Mouse (Mus musculus): ENCODE results near the gene 1700086D15Rik. TPM values are rescaled to one million over a fixed set of nuclear protein-coding genes. Genes with fewer than 3 reads are reported as not detected.

The 1700086D15Rik gene
- polyA plus RNA-seq, 1 experiment from 2014 or later, result not detected

DNA sequence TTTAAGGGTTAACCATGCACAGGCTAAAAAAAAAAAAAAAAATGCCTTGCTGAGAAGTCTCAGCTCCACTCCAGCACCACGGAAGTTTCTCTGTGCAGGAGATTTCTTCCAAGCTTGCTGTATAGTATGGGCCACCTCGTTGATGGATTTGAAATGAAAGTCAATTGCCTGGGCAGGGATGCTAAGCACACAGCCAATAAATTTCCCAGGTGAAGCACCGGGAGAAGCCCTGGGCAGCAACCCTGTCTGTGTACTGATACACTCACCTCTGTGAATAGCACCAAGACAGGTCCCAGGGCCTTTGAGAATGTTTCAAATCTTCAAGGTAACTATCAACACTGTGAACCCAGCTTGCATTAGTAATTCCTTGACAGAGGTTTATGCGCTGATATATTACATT is 47.6 kb downstream of the 1700086D15Rik start:
- Histone ChIP-seq H3K9me3 (ENCODE audit: control insufficient read depth, low read length) (no peaks in the 10 kb centered on the region), H3K36me3 (ENCODE audit: control insufficient read depth, insufficient read depth, low read length) (no peaks in the 10 kb centered on the region), H3K9ac (ENCODE audit: low read length) (no peak overlapping the region), H3K4me1 (replicated peaks; ENCODE audit: control insufficient read depth, insufficient read depth) (no peaks in the 10 kb centered on the region), H3K27ac (replicated peaks) (no peak overlapping the region), H3K4me3 (ENCODE audit: low read depth, low read length) (no peak overlapping the region), H3K27me3 (ENCODE audit: control insufficient read depth, insufficient read depth, low read length) (no peaks in the 10 kb centered on the region), H3K4me2 (replicated peaks; ENCODE audit: low read depth) (no peak overlapping the region)
- TF ChIP-seq CTCF (IDR thresholded peaks at IDR 0.05; ENCODE audit: low read depth), result no peak
- no peak for TF ChIP-seq EP300 (optimal IDR thresholded peaks at IDR 0.05)
- WGBS, result 35% methylated on average over 4 of the region's 4 CpGs
- DNase-seq (ENCODE audit: low spot score), result no peak
- no peak for ATAC-seq (ENCODE audit: low FRiP score, low TSS enrichment)

DNA sequence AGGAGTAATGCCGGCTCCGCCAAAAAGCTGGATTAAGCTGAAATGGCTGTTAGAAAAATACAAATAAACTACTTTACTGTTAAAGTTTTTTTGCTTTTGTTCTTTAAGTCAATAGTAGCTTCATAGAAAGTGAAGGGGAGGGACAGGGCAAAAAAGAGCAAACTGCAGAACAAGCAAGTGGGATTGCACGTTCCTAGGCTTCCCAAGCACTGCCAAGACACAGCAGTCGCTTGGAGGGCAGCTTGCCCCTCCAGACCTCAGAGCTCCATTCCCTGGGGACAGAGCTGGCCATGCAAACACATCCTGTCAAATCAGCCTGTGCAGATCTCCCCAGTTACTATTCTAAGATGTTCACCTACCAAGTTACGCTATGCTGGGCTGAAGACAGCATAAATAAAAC is 48.0 kb downstream of the 1700086D15Rik start:
- no peak overlapping the region for H3K27ac ChIP-seq (replicated peaks)
- H3K9ac ChIP-seq (ENCODE audit: low read length), result no peak overlapping the region
- no peaks in the 10 kb centered on the region for H3K4me1 ChIP-seq (replicated peaks; ENCODE audit: control insufficient read depth, insufficient read depth)
- no peaks in the 10 kb centered on the region for H3K27me3 ChIP-seq (ENCODE audit: control insufficient read depth, insufficient read depth, low read length)
- 37% methylated on average over 5 of the region's 5 CpGs for WGBS
- H3K4me3 ChIP-seq (ENCODE audit: low read depth, low read length), result no peak overlapping the region
- TF ChIP-seq CTCF (IDR thresholded peaks at IDR 0.05; ENCODE audit: low read depth) (no peak), EP300 (optimal IDR thresholded peaks at IDR 0.05) (no peak)
- ATAC-seq (ENCODE audit: low FRiP score, low TSS enrichment) (no peak), DNase-seq (ENCODE audit: low spot score) (no peak)
- H3K4me2 ChIP-seq (replicated peaks; ENCODE audit: low read depth), result no peak overlapping the region
- no peaks in the 10 kb centered on the region for H3K36me3 ChIP-seq (ENCODE audit: control insufficient read depth, insufficient read depth, low read length)
- no peaks in the 10 kb centered on the region for H3K9me3 ChIP-seq (ENCODE audit: control insufficient read depth, low read length)

DNA sequence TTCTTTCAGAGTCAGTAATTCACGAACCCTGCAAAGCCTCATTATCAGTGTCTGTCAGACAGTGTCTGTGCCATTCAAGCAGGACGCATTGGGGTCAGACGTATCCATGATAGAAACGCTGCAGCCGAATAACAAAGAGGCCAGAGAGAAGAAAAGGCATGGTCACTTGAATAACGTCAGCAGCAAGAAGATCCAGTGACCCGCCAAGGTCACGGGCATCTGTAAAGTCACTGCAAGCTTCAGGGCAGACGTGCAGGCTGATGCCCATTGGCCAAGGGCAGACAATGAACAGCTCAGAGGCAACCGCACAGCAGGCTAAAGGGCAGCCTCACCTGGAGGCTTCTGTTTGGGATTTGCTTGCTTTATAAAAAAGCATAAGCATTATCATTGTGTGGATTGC is 49.6 kb downstream of the 1700086D15Rik start:
- DNase-seq (ENCODE audit: low spot score) (no peak), ATAC-seq (ENCODE audit: low FRiP score, low TSS enrichment) (no peak)
- Histone ChIP-seq H3K4me2 (replicated peaks; ENCODE audit: low read depth) (no peak overlapping the region), H3K27ac (replicated peaks) (no peak overlapping the region), H3K9ac (ENCODE audit: low read length) (no peak overlapping the region), H3K4me1 (replicated peaks; ENCODE audit: control insufficient read depth, insufficient read depth) (no peaks in the 10 kb centered on the region), H3K27me3 (ENCODE audit: control insufficient read depth, insufficient read depth, low read length) (no peaks in the 10 kb centered on the region), H3K4me3 (ENCODE audit: low read depth, low read length) (no peak overlapping the region), H3K36me3 (ENCODE audit: control insufficient read depth, insufficient read depth, low read length) (no peaks in the 10 kb centered on the region), H3K9me3 (ENCODE audit: control insufficient read depth, low read length) (no peaks in the 10 kb centered on the region)
- WGBS, result 82% methylated on average over 10 of the region's 10 CpGs
- TF ChIP-seq EP300 (optimal IDR thresholded peaks at IDR 0.05), result no peak
- no peak for TF ChIP-seq CTCF (IDR thresholded peaks at IDR 0.05; ENCODE audit: low read depth)

DNA sequence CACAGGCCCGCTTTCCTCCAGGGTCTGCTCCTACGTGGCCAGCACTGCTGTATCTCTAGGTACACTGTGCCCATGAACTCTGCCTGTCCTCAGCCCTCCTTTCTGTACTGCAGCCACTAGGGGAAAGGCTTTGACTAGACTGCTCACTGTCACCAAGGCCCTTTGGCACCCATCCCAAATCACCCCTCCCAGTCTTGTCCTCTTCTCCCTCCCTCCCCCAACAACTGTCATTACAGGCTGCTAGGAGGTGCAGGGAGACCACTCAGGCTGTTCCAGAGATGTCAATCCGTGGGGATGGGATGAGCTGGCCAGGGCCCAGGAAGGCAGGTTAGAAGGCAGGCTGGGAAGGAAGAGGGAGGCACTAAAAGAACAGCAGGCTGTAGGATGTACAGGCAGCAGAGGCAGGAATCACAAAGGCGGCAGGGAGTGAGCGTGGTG is 51.9 kb downstream of the 1700086D15Rik start:
- Histone ChIP-seq H3K4me3 (ENCODE audit: low read depth, low read length) (no peak overlapping the region), H3K36me3 (ENCODE audit: control insufficient read depth, insufficient read depth, low read length) (no peaks in the 10 kb centered on the region), H3K9ac (ENCODE audit: low read length) (no peak overlapping the region), H3K9me3 (ENCODE audit: control insufficient read depth, low read length) (no peaks in the 10 kb centered on the region), H3K27ac (replicated peaks) (no peak overlapping the region), H3K27me3 (ENCODE audit: control insufficient read depth, insufficient read depth, low read length) (no peaks in the 10 kb centered on the region), H3K4me1 (replicated peaks; ENCODE audit: control insufficient read depth, insufficient read depth) (no peaks in the 10 kb centered on the region), H3K4me2 (replicated peaks; ENCODE audit: low read depth) (no peak overlapping the region)
- WGBS, result 74% methylated on average over 5 of the region's 5 CpGs
- ATAC-seq (ENCODE audit: low FRiP score, low TSS enrichment), result peak; percentile 42; the same call in 1 of the 2 replicates
- TF ChIP-seq EP300 (optimal IDR thresholded peaks at IDR 0.05), result no peak
- peak; percentile 31 for TF ChIP-seq CTCF (IDR thresholded peaks at IDR 0.05; ENCODE audit: low read depth)
- DNase-seq (ENCODE audit: low spot score), result no peak

DNA sequence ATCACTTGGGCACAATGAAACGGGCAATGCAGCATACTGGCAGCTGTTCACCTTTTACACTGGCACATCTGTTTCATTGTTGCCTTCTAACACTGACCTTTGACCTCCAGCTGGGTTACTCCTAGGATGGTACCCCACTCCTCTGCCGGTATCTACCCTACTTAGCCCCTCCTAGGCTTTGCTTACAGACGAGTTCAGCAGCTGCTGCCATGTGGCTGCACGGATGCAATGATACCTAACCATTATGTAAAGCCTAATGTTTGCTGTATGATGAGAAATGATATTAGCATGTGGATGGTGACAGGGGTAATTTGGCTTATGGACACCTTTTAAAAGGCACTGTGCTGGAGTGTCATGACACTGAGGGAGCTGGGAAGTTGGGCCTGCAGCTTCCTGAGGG is 52.5 kb downstream of the 1700086D15Rik start:
- Histone ChIP-seq H3K27me3 (ENCODE audit: control insufficient read depth, insufficient read depth, low read length) (no peaks in the 10 kb centered on the region), H3K9me3 (ENCODE audit: control insufficient read depth, low read length) (no peaks in the 10 kb centered on the region), H3K4me1 (replicated peaks; ENCODE audit: control insufficient read depth, insufficient read depth) (no peaks in the 10 kb centered on the region), H3K27ac (replicated peaks) (no peak overlapping the region), H3K4me3 (ENCODE audit: low read depth, low read length) (no peak overlapping the region), H3K9ac (ENCODE audit: low read length) (no peak overlapping the region), H3K4me2 (replicated peaks; ENCODE audit: low read depth) (no peak overlapping the region), H3K36me3 (ENCODE audit: control insufficient read depth, insufficient read depth, low read length) (no peaks in the 10 kb centered on the region)
- 67% methylated on average over 4 of the region's 4 CpGs for WGBS
- DNase-seq (ENCODE audit: low spot score) (no peak), ATAC-seq (ENCODE audit: low FRiP score, low TSS enrichment) (no peak)
- TF ChIP-seq CTCF (IDR thresholded peaks at IDR 0.05; ENCODE audit: low read depth), result no peak
- no peak for TF ChIP-seq EP300 (optimal IDR thresholded peaks at IDR 0.05)

DNA sequence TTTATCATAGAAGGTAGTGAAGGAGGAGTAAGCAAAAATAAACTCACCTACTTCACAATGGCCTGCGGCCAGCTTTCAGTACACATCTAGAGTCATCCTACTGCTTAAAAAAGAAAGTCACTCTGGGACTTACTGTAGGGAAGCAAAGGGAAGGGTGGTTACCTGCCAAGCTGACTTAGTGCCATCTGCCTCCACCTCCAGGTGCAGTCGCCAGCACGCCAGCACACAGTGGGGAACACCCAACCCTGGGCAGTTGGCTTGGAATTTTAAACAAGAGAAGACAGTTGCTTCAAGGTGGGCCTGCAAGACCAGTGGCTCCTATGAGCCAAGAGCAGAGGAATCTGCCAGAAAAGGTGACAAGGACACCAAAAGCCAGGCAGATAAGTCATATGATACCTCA is 55.6 kb downstream of the 1700086D15Rik start:
- Histone ChIP-seq H3K36me3 (ENCODE audit: control insufficient read depth, insufficient read depth, low read length) (no peaks in the 10 kb centered on the region), H3K4me1 (replicated peaks; ENCODE audit: control insufficient read depth, insufficient read depth) (no peaks in the 10 kb centered on the region), H3K27ac (replicated peaks) (no peak overlapping the region), H3K4me2 (replicated peaks; ENCODE audit: low read depth) (no peak overlapping the region), H3K9ac (ENCODE audit: low read length) (no peak overlapping the region), H3K27me3 (ENCODE audit: control insufficient read depth, insufficient read depth, low read length) (no peaks in the 10 kb centered on the region), H3K9me3 (ENCODE audit: control insufficient read depth, low read length) (no peaks in the 10 kb centered on the region), H3K4me3 (ENCODE audit: low read depth, low read length) (no peak overlapping the region)
- no peak for DNase-seq (ENCODE audit: low spot score)
- ATAC-seq (ENCODE audit: low FRiP score, low TSS enrichment), result no peak
- WGBS, result 87% methylated on average over 3 of the region's 3 CpGs
- no peak for TF ChIP-seq EP300 (optimal IDR thresholded peaks at IDR 0.05)

Other genes with a start within 250 kb of the 1700086D15Rik start
- gene Elac2, start 180.9 kb downstream of the 1700086D15Rik start, polyA plus RNA-seq (2015; fragmentation: Nextera tagmentation; extraction: Ambion mirVana), result 14.0 and 15.4 TPM in 2 replicates
- 2.9 and 3.1 TPM in 2 replicates for gene Arhgap44, start 3.1 kb upstream of the 1700086D15Rik start, polyA plus RNA-seq (2015; fragmentation: Nextera tagmentation; extraction: Ambion mirVana)
- gene Myocd, start 110.1 kb upstream of the 1700086D15Rik start, polyA plus RNA-seq (2015; fragmentation: Nextera tagmentation; extraction: Ambion mirVana), result 21.6 and 22.7 TPM in 2 replicates